Mouse (Mus musculus): ENCODE data around the gene Senp2.
"Not testable (repeated sequence)": the region's sequence is repeated elsewhere in the genome, so short reads cannot be mapped to it uniquely, and the experiment has no call there.

Gene Senp2

GRCm38 (mm10) chr16:22009099-22009584 is at the start of gene Senp2:
TSS of gene Senp2 (plus strand) at chr16:22009484.
- DNase-seq (ENCODE audit: low spot score in 2 of 2): peak; percentile 99 to 100

- DNase-seq (ENCODE audit: low spot score in 2 of 2): no peak
Observed at GRCm38 (mm10) chr16:21965576-21965975, 43.7 kb upstream of the Senp2 start.

DNA sequence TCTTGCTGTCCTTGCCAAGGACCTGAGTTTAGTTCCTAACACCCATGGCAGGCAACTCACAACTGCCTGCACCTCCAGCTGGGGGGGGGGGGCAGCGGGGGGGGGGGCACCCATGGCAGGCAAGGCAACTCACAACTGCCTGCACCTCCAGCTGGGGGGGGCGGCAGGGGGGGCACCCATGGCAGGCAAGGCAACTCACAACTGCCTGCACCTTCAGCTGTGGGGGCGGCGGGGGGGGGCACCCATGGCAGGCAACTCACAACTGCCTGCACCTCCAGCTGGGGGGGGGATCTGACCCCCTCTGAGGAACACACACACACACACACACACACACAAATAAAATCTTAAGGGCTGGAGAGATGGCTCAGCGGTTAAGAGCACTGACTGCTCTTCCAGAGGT is 39.4 kb upstream of the Senp2 start:
- DNase-seq (ENCODE audit: low spot score in 2 of 2): no peak

GRCm38 (mm10) chr16:21970536-21970935 is 38.7 kb upstream of the Senp2 start:
- DNase-seq (ENCODE audit: low spot score in 2 of 2): no peak

GRCm38 (mm10) chr16:21971446-21971845 is 37.8 kb upstream of the Senp2 start:
- no peak for DNase-seq (ENCODE audit: low spot score in 2 of 2)

- no peak for DNase-seq (ENCODE audit: low spot score in 2 of 2)
Observed at GRCm38 (mm10) chr16:21976203-21976602, 33.1 kb upstream of the Senp2 start.

DNA sequence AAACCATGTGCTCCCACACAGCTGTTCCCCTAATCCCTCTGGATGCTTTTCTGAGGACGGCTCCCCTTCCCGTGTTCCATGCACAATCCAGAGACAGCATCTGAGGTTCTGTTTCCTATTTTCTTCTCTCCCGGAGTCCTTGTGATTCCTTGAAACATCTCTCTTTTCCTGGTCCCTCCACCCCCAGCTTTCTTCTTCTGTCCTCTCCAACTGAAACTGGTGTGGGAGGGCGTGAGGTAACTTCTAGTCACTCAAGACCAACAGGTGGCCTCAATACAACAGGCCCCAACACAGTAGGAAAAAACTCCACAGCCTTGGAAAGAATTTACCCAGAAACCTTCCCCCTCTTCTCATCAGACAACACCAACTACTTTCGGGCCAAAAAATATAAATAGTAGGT is 31.9 kb upstream of the Senp2 start:
- DNase-seq (ENCODE audit: low spot score in 2 of 2): no peak

DNA sequence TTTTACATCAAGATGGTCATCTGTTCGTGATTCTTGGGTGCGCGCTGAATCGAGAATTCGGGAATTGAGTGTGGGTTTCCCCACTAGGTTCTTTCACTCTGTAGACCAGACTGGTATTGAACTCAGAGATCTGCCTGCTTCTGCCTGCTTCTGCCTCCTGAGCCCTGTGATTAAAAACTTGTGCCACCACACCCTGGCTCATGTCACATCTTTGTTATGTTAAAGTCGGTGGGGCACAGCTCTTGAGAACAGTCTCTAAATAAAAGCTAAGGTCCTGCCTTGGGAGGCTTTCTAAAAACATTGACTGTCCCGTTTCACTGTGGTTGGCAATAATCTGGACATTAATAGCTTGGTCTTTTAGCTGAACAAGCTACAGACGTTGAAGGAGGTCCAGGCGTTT is 26.1 kb upstream of the Senp2 start:
- DNase-seq (ENCODE audit: low spot score in 2 of 2): no peak

DNA sequence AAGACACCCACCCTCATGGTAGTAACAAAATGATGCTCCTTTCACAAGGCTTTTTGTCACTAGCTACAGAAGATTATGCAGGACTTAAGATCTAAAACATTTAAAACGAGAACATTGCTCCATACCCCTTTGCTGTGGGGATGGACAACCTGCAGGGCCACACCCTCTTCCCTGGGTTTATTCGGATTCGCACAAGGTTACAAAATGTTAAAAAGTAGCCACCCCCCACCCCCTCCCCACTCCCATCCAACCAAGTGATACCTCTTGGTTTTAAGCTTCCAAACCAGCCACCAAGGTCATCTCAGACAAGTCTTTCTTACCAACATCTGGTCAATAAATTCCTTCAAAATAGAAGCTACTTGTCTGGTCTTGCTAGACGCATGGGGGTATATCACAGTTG is 25.7 kb upstream of the Senp2 start:
- no peak for DNase-seq (ENCODE audit: low spot score in 2 of 2)

DNA sequence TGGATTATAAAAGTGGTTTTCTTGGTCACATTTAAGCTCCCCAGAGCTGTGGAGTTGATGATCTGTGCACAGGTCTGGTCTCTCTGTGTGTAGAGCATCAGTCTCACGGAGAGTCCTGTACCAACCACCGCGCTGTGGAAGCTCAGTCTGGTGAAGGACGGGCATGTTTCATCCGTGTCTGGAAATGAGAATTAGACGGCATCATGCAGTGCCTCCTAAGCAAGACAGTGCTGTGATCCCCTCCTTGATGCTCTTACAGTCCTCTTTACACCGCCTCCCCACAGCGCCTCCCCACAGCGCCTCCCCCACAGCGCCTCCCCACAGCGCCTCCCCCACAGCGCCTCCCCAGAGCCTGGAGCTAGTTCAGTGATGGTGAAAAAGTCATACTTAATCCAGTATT is 25.2 kb upstream of the Senp2 start:
- no peak for DNase-seq (ENCODE audit: low spot score in 2 of 2)

DNA sequence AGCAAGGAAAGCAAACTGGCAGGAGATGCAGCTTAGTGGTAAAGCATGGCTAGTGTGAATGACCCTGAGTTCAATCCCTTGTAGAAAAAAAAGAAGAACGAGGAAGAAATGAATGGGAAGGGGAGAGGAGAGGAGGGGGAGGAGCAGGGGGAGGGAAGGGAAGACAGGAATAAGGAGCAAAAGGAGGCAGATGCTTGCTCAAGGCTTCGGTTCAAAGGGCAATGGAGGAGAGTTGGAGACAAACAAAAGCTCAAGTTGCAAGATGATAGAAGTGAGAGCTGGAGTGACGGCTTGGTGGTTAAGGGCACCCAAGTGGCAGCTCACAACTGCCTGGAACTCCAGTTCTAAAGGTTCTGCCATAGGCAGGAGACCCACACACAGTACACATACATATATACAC is 23.1 kb upstream of the Senp2 start:
- DNase-seq (ENCODE audit: low spot score in 2 of 2): no peak

GRCm38 (mm10) chr16:21987956-21988355 is 21.3 kb upstream of the Senp2 start:
- DNase-seq (ENCODE audit: low spot score in 2 of 2): no peak

GRCm38 (mm10) chr16:21990893-21991292 is 18.4 kb upstream of the Senp2 start:
- not testable (repeated sequence) for DNase-seq (ENCODE audit: low spot score in 2 of 2)

DNA sequence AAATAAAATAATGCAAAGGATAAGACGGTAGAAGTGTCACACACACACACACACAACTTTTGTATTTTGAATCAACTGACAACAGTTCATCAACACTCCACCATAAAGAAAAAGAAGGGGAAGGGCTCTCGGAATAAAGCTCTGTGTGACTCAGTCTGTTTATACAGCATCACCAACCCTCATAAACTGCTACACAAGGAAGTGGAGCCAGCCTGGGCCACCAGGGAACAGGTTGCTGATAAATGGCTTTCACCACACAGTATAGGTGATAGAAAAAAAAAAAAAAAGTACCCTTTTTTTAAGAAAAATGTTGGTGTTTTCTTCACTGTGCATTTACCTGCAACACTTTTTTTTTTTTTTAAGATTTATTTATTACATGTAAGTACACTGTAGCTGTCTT is 17.5 kb upstream of the Senp2 start:
- no peak for DNase-seq (ENCODE audit: low spot score in 2 of 2)

DNA sequence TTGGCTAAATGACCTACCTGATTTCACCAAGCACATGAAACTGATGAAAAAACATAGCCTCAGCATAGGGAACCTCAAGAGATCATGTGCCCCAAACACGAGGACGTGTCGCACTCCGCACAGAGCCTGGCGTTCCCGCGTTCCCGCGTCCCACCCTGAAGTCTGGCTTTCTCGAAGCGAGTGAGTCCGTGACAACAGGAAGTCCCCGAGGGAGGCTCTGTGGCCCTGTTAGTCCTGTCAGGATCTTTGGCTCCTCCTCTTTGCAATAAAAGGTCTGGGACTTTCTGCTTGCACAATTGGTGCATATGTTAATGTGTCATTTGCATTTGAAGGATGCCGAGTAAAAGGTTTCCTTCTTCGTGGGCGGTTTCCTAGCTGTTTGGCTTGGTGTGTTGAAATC is 14.0 kb upstream of the Senp2 start, which contains the start of gene Liph:
Gene Liph, minus strand, starts transcription at position 360 of the 400 bp plus-strand sequence.
- peak in 1 of 2 experiments; percentile 7 for DNase-seq (ENCODE audit: low spot score in 2 of 2)

DNA sequence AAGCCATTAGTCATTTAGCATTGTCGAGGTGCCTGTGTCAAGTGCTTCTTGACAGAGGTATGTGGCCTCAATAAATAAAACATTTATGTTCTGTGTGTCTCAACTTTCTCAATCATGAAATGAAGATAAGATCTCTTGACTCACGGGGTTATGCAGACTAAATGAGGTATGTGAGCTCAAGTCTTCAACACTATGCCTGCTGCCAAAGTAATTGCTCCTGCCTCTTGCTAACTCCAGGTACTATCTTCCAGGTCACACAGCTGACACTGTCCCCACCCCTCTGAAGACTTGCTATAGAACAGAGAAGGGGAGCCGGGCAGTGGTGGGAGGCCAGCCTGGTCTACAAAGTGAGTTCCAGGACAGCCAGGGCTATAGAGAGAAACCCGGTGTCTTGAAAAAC is 12.9 kb upstream of the Senp2 start:
- no peak for DNase-seq (ENCODE audit: low spot score in 2 of 2)

DNA sequence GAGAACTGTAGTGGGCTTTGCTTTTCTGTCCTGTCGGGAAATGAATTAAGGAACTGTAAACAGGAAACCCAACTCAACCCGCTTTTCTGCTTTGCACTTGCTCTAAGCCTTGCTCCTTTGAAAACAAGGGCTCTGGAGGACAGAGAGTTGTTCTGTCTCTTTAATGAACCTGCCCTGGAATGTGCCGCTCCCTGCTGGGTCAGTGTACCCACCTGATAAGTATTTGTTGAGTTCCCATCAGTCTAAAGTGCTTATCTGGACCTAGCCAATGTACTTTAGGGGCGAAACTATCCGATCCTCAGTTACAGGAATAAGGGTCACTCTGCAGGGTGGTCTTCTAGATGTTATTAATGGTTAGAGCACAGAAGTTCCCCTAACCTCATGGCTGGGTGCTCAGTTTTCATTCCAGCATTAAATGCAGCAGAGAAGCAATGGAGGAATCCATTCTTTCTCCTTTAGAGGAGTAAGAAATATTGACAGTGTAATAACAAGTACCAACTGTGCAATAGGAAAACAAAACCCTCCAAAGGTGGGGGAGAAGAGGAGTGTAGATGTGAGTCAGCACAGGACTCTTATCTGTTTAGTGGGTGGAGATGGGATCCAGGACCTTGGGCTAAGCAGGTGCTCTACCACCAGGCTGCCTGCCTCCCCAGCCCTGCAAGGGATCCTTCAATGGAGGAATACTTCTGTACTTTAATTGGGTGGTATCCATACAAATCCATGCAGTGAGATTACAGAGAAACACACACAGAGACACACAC is 12.2 kb upstream of the Senp2 start:
- no peak for DNase-seq (ENCODE audit: low spot score in 2 of 2)

- DNase-seq (ENCODE audit: low spot score in 2 of 2): no peak
Observed at GRCm38 (mm10) chr16:21998061-21998460, 11.2 kb upstream of the Senp2 start.

DNA sequence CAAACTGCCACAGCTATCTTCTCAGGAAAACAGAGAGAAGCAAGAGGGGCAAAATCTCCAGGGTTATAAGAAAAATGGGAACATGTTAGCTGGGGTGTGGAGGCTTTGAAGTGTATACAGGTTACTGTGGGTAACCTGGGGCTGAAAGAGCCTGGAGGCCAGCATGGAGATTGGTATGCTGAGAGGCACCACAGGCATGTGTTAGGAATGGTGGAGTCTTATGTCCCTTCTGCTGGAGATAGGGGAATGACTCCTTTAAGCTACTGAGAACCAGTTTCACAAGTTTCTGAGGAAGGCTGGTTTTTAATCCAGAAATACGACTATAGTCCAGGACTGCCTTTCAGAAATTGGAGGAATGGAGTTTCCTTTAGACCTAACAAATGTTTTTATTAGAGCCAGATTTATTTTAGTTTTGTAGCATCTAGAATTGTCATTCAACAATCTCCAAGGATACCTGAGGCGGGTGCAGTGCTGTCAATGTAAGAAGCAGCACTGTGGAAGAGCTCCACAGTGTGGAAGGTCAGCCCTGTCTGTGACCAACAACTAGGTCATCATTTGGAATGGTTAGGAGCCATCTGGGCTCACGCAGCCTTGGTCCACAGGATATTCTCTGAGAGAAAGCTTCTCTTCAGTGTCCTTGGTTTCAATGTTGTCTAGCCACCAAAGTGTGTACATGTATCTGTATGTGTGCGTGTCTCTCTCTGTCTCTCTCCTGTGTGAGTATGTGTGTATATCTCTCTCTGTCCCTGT is 9.2 kb upstream of the Senp2 start:
- DNase-seq (ENCODE audit: low spot score in 2 of 2): no peak

GRCm38 (mm10) chr16:22001172-22001571 is 8.1 kb upstream of the Senp2 start:
- DNase-seq (ENCODE audit: low spot score in 2 of 2): no peak

DNA sequence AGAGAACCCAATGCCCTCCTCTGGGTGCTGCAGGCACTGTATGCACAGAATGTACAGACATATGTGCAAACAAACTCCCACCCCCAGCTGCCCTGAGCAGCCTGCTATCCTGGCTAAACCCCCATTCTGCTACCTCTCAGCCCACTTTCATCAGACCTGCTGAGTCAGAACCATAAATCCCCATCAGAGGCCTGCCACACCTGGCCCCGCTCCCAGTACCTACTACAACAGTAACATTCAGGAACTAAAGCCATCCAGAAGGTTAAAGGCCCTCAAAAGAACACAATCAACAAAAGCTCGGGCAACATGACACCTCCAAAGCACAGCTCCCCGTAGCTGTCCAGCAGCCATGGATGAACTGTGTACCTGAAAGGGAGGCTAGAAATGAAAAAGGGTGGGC is 7.7 kb upstream of the Senp2 start:
- no peak for DNase-seq (ENCODE audit: low spot score in 2 of 2)

GRCm38 (mm10) chr16:22009596-22009995 is 312 bp downstream of the Senp2 start:
- no peak for DNase-seq (ENCODE audit: low spot score in 2 of 2)

DNA sequence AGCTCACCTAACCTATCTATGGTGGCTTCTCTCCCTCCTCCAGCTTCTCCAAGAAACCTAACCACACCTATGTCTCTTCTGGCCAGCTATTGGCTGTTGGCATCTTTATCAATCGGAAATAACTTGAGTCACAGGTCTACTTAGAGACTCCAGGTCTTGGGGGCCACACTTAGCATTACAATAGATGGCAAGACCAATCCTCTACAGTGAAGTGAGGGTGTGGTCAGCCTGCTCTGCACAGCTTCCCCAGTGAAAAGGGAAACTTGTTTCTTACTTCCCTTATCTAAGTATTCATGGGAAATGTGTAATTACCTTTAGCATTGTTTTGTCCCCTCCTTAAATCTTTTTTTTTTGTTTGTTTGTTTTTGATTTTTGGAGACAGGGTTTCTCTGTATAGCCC is 6.3 kb downstream of the Senp2 start:
- DNase-seq (ENCODE audit: low spot score in 2 of 2): no peak

Data from cerebellum, postnatal 4 days (tissue).